Mouse (Mus musculus): ENCODE results near the gene Vmn2r42. TPM values are rescaled to one million over a fixed set of nuclear protein-coding genes. Genes with fewer than 3 reads are reported as not detected.
"Not testable (repeated sequence)": the region's sequence is repeated elsewhere in the genome, so short reads cannot be mapped to it uniquely, and the experiment has no call there.

Vmn2r42 gene
- polyA plus RNA-seq (2015; fragmentation: Nextera tagmentation; extraction: Ambion mirVana): not detected in 2 replicates

- H3K9ac ChIP-seq (ENCODE audit: low read length); H3K4me3 ChIP-seq (replicated peaks; ENCODE audit: low read length); H3K9me3 ChIP-seq (replicated peaks; ENCODE audit: control insufficient read depth, low read length); H3K27me3 ChIP-seq (ENCODE audit: control insufficient read depth, insufficient read depth, low read length); H3K4me1 ChIP-seq (ENCODE audit: control insufficient read depth, insufficient read depth, low read length); H3K27ac ChIP-seq (ENCODE audit: low read length); ATAC-seq (ENCODE audit: insufficient read depth, low FRiP score); H3K36me3 ChIP-seq (ENCODE audit: control insufficient read depth, insufficient read depth, low read length); H3K4me2 ChIP-seq (ENCODE audit: low read depth, low read length): not testable (repeated sequence)
- WGBS: no CpG with 5 or more reads among the region's 2 CpGs
These were observed at the start of gene Vmn2r42 for GRCm38 (mm10) chr7:8200220-8200619. Gene Vmn2r42, minus strand, starts transcription at chr7:8200320.

GRCm38 (mm10) chr7:8161554-8161953 is 38.6 kb downstream of the Vmn2r42 start, which contains the start of gene Vmn2r41:
Gene Vmn2r41, minus strand, starts transcription at chr7:8161654.
- not testable (repeated sequence) for H3K9me3 ChIP-seq (replicated peaks; ENCODE audit: control insufficient read depth, low read length); H3K4me1 ChIP-seq (ENCODE audit: control insufficient read depth, insufficient read depth, low read length); ATAC-seq (ENCODE audit: insufficient read depth, low FRiP score); H3K27ac ChIP-seq (ENCODE audit: low read length); H3K27me3 ChIP-seq (ENCODE audit: control insufficient read depth, insufficient read depth, low read length); H3K36me3 ChIP-seq (ENCODE audit: control insufficient read depth, insufficient read depth, low read length); H3K9ac ChIP-seq (ENCODE audit: low read length); H3K4me3 ChIP-seq (replicated peaks; ENCODE audit: low read length); H3K4me2 ChIP-seq (ENCODE audit: low read depth, low read length)
- WGBS: no CpG with 5 or more reads among the region's 1 CpGs

Other genes starting within 250 kb of the Vmn2r42 start
- gene Vmn2r41, start 38.7 kb downstream of the Vmn2r42 start, polyA plus RNA-seq (2015; fragmentation: Nextera tagmentation; extraction: Ambion mirVana): not detected in 2 replicates
- gene Vmn2r43, start 60.3 kb upstream of the Vmn2r42 start, polyA plus RNA-seq (2015; fragmentation: Nextera tagmentation; extraction: Ambion mirVana): not detected in 2 replicates
- gene Vmn2r44, start 183.0 kb upstream of the Vmn2r42 start, polyA plus RNA-seq (2015; fragmentation: Nextera tagmentation; extraction: Ambion mirVana): not detected in 2 replicates